Mouse (Mus musculus): ENCODE data around the gene Satb2. TPM values are rescaled to one million over a fixed set of nuclear protein-coding genes. Genes with fewer than 3 reads are reported as not detected.

Gene Satb2
- polyA plus RNA-seq (2017; shearing (Covaris generic)) = 0.05 TPM

DNA sequence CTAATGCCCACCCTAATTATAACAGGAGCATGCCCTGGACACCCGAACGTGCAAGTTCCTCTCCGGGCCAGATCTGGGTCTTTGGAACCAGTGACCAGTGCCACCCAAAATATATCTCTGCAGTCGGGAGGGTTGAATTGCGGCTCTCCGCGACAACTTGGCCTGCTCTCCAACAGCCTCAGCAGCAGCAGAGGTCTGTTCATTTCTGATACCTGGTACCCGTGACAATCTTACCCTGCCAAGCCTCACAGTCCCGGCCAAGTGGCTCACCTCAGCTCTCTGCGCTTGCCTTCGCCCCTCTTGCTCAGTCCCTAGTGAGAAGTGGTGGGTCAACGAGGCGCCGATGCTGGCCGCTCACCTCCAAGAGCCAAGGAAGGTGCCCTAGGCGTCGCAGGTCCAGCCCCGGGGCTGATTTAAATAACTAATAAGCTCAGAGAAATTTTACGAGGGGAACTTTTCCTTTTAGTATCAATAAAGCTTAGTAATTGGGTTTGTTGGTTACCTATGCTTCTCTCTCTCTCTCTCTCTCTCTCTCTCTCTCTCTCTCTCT lies at the start of gene Satb2:
Gene Satb2 (minus strand): TSS at position 500 of the 550 bp plus-strand sequence.

